Mouse (Mus musculus): ENCODE measurements around the gene Tbx21. TPM values are rescaled to one million over a fixed set of nuclear protein-coding genes. Genes with fewer than 3 reads are reported as not detected.
A peak's percentile ranks its signal among the peaks of the same experiment; 100 is the strongest.

Gene Tbx21
- polyA plus RNA-seq, 1 experiment from 2014 or later = 0.25 TPM

DNA sequence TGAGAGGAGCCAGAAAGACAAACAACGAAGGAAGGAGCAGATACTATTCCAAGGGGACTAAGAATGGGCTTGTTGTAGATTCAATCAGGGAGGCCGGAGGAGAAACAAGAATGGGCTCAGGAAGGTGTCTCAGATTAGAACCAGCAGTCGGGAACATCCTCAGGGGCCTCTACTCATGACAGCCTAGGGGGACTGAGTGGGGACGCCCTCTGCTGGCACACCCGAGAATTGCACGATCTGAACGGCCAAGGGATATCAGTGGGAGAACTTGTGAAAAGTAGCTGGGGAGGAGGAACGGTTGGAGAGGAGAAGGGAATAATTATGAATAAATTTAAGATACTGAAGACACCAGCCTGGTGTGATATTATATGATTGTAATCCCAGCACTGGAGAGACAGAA lies 31.6 kb upstream of the Tbx21 start:
- H3K36me3 ChIP-seq = peaks cover 18% of the 10 kb centered on the region; the same call in 1 of the 2 replicates
- H3K4me3 ChIP-seq = no peak overlapping the region
- peaks cover 46% of the 10 kb centered on the region for H3K4me1 ChIP-seq
- WGBS = 15% methylated on average over 8 of the region's 8 CpGs
- H3K27ac ChIP-seq (replicated peaks) = no peak overlapping the region
- peaks cover 38% of the 10 kb centered on the region for H3K27me3 ChIP-seq (ENCODE audit: low read depth, poor library complexity, severe bottlenecking)
- H3K9me3 ChIP-seq (replicated peaks) = no peaks in the 10 kb centered on the region
- DNase-seq (ENCODE audit: low spot score) = peak; percentile 82

GRCm38 (mm10) chr11:97145951-97146350 lies 30.8 kb upstream of the Tbx21 start:
- H3K4me3 ChIP-seq = no peak overlapping the region
- DNase-seq (ENCODE audit: low spot score) = no peak
- H3K36me3 ChIP-seq = peaks cover 18% of the 10 kb centered on the region; the same call in 1 of the 2 replicates
- no peaks in the 10 kb centered on the region for H3K9me3 ChIP-seq (replicated peaks)
- H3K27me3 ChIP-seq (ENCODE audit: low read depth, poor library complexity, severe bottlenecking) = peaks cover 46% of the 10 kb centered on the region
- H3K27ac ChIP-seq (replicated peaks) = no peak overlapping the region
- WGBS = 79% methylated on average over 9 of the region's 9 CpGs
- H3K4me1 ChIP-seq = peaks cover 41% of the 10 kb centered on the region

DNA sequence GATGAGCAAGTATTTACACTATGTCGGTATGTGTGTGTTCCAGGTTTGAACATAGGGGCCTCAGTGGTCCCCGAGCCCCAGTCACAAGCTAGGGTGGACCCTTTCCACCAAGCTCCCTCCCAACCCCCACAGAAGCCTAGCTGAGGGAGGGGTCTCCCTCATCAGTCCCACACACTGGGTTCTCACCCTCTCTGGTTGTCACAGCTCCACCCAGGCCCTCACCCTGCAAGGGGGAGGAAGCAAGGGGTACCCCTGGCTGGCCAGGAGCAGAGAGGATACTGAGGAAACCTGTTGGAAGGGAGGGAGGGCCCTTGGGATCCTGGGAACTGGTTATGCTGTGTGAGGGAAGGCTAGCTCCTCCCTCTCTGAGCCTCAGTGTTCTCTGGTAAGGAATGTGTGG lies 30.2 kb upstream of the Tbx21 start:
- H3K27ac ChIP-seq (replicated peaks) = no peak overlapping the region
- 89% methylated on average over 2 of the region's 2 CpGs for WGBS
- DNase-seq (ENCODE audit: low spot score) = no peak
- no peak overlapping the region for H3K4me3 ChIP-seq
- H3K9me3 ChIP-seq (replicated peaks) = no peaks in the 10 kb centered on the region
- peaks cover 38% of the 10 kb centered on the region for H3K4me1 ChIP-seq
- H3K36me3 ChIP-seq = peaks cover 18% of the 10 kb centered on the region; the same call in 1 of the 2 replicates
- peaks cover 52% of the 10 kb centered on the region for H3K27me3 ChIP-seq (ENCODE audit: low read depth, poor library complexity, severe bottlenecking)

- WGBS = 78% methylated on average over 9 of the region's 9 CpGs
- Histone ChIP-seq H3K27me3 (ENCODE audit: low read depth, poor library complexity, severe bottlenecking) (peaks cover 53% of the 10 kb centered on the region), H3K27ac (replicated peaks) (no peak overlapping the region), H3K36me3 (peaks cover 23% of the 10 kb centered on the region; the same call in 1 of the 2 replicates), H3K9me3 (replicated peaks) (no peaks in the 10 kb centered on the region), H3K4me3 (no peak overlapping the region), H3K4me1 (peaks cover 33% of the 10 kb centered on the region)
- no peak for DNase-seq (ENCODE audit: low spot score)
Measured at GRCm38 (mm10) chr11:97143196-97143900, 28.2 kb upstream of the Tbx21 start.

- no peak for DNase-seq (ENCODE audit: low spot score)
- 83% methylated on average over 8 of the region's 8 CpGs for WGBS
- Histone ChIP-seq H3K27me3 (ENCODE audit: low read depth, poor library complexity, severe bottlenecking) (peaks cover 53% of the 10 kb centered on the region), H3K36me3 (peaks cover 18% of the 10 kb centered on the region; the same call in 1 of the 2 replicates), H3K4me1 (peaks cover 45% of the 10 kb centered on the region), H3K27ac (replicated peaks) (no peak overlapping the region), H3K9me3 (replicated peaks) (no peaks in the 10 kb centered on the region), H3K4me3 (no peak overlapping the region)
Measured at GRCm38 (mm10) chr11:97142159-97142608, 27.1 kb upstream of the Tbx21 start.

DNA sequence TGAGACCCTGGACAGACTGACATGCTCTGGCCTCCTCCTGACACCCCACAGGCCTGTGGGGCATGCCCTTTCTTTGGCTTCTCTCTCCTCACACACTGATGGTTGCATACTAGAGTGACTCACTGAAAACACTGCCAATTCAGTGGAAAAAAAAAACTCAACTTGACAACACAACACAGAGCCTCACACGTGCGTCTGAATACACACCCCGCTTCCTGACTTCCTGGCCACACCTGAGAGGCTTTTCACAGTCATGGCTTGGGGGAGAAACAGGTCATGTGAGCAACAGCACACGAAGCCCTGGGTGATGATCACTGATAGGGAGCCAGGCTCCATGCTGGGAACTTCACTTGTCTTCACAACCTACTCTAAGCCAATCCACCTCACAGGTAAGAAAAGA lies 25.7 kb upstream of the Tbx21 start:
- no peak for DNase-seq (ENCODE audit: low spot score)
- Histone ChIP-seq H3K9me3 (replicated peaks) (no peaks in the 10 kb centered on the region), H3K4me3 (no peak overlapping the region), H3K27ac (replicated peaks) (no peak overlapping the region), H3K36me3 (peaks cover 13% of the 10 kb centered on the region; the same call in 1 of the 2 replicates), H3K4me1 (peaks cover 49% of the 10 kb centered on the region), H3K27me3 (ENCODE audit: low read depth, poor library complexity, severe bottlenecking) (peaks cover 65% of the 10 kb centered on the region)
- WGBS = 81% methylated on average over 4 of the region's 4 CpGs

DNA sequence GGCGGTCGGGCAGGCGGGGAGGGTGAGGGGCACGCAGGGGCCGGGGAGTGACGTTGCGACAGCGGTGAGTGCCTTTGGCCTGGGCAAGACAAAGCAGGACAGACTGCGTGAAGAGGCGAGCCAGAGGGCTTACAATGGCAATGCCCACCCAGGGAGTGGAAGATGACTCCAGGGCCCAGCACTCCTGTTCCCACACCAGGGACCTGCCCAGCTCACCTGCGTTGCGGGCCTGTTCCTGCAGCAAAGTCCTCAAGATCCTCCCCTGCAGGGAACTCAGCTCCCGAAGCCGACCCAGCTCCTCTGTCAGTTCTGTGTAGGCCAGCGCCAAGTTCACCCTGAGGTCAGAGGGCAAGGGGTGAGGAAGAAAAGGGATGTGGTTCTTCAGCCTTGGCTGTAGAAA lies 24.1 kb upstream of the Tbx21 start:
- peak overlapping the region; percentile 82 for H3K27ac ChIP-seq (replicated peaks)
- peaks cover 11% of the 10 kb centered on the region; the same call in 1 of the 2 replicates for H3K36me3 ChIP-seq
- WGBS = 5% methylated on average over 15 of the region's 15 CpGs
- H3K9me3 ChIP-seq (replicated peaks) = no peaks in the 10 kb centered on the region
- peaks cover 79% of the 10 kb centered on the region for H3K27me3 ChIP-seq (ENCODE audit: low read depth, poor library complexity, severe bottlenecking)
- H3K4me1 ChIP-seq = peaks cover 40% of the 10 kb centered on the region
- peak overlapping the region; percentile 63 for H3K4me3 ChIP-seq
- peak; percentile 24 for DNase-seq (ENCODE audit: low spot score)

DNA sequence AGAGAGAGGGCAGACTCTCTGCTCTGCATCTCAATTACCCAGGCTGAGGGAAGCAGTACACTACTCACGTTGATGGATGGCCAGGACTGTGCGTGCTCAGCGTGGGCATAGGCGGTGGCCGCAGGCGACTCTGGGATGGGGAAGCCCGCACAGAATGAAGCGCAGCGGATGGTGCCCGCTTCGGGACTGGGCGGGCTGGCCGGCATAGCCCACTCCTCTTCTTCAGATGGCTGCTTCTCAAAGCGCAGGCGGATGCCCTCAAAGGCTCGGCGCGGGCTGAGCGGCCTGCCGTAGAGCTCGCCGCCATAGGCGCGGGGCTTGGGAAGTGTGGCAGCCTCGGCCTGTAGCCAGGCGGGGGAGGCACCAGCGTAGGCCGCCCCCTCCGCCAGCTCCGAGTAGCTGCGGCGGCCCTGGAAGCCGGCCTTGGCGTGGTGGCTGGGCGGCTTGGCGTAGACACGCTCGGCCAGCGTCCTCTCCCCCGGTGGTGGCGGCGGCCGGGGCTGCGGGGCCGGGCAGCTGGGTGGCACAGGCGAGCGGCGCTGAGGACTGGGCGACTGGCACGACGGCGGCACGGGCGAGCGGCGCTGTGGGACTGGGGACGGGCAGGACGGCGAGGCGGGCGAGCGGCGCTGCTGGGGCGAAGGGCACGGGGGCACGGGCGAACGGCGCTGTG lies 23.6 kb upstream of the Tbx21 start:
- Histone ChIP-seq H3K4me3 (peak overlapping the region; percentile 63), H3K27me3 (ENCODE audit: low read depth, poor library complexity, severe bottlenecking) (peaks cover 85% of the 10 kb centered on the region), H3K9me3 (replicated peaks) (no peaks in the 10 kb centered on the region), H3K4me1 (peaks cover 46% of the 10 kb centered on the region), H3K27ac (replicated peaks) (peak overlapping the region; percentile 82), H3K36me3 (peaks cover 5% of the 10 kb centered on the region; the same call in 1 of the 2 replicates)
- 6% methylated on average over 68 of the region's 69 CpGs for WGBS
- peak; percentile 53 for DNase-seq (ENCODE audit: low spot score)

- Histone ChIP-seq H3K4me1 (peaks cover 41% of the 10 kb centered on the region), H3K36me3 (no peaks in the 10 kb centered on the region; the same call in 1 of the 2 replicates), H3K4me3 (no peak overlapping the region), H3K27me3 (ENCODE audit: low read depth, poor library complexity, severe bottlenecking) (peaks cover 98% of the 10 kb centered on the region), H3K9me3 (replicated peaks) (no peaks in the 10 kb centered on the region), H3K27ac (replicated peaks) (no peak overlapping the region)
- WGBS = 64% methylated on average over 5 of the region's 5 CpGs
- no peak for DNase-seq (ENCODE audit: low spot score)
Measured at GRCm38 (mm10) chr11:97133270-97133669, 18.1 kb upstream of the Tbx21 start.

GRCm38 (mm10) chr11:97132185-97132584 lies 17.1 kb upstream of the Tbx21 start:
- Histone ChIP-seq H3K4me3 (no peak overlapping the region), H3K9me3 (replicated peaks) (no peaks in the 10 kb centered on the region), H3K36me3 (no peaks in the 10 kb centered on the region; the same call in 1 of the 2 replicates), H3K27me3 (ENCODE audit: low read depth, poor library complexity, severe bottlenecking) (peaks cover 98% of the 10 kb centered on the region), H3K4me1 (peaks cover 41% of the 10 kb centered on the region), H3K27ac (replicated peaks) (no peak overlapping the region)
- WGBS = 32% methylated on average over 6 of the region's 6 CpGs
- DNase-seq (ENCODE audit: low spot score) = no peak

GRCm38 (mm10) chr11:97131683-97132082 lies 16.6 kb upstream of the Tbx21 start:
- Histone ChIP-seq H3K4me1 (peaks cover 42% of the 10 kb centered on the region), H3K9me3 (replicated peaks) (no peaks in the 10 kb centered on the region), H3K36me3 (no peaks in the 10 kb centered on the region), H3K4me3 (no peak overlapping the region), H3K27me3 (ENCODE audit: low read depth, poor library complexity, severe bottlenecking) (peaks cover 98% of the 10 kb centered on the region), H3K27ac (replicated peaks) (no peak overlapping the region)
- DNase-seq (ENCODE audit: low spot score) = no peak
- WGBS = 71% methylated on average over 2 of the region's 2 CpGs

DNA sequence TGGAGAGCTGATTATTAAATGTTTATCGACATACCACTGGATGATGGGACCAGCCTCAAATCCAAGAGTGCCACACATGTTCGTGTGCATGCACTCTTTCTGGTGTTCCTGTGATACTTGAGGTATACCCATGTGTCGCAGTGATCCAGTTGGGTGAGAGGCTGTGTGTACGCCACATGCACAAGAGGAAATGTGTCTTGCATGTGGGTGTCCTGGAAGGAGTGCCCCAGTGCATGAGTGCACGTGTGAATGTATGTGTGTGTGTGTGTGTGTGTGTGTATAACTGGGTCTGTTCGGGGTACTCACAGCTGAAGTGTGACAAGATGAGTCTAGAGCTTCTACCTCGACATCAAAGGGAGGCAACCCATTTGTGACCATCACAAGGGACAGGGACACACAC lies 15.2 kb upstream of the Tbx21 start:
- Histone ChIP-seq H3K36me3 (no peaks in the 10 kb centered on the region), H3K27ac (replicated peaks) (no peak overlapping the region), H3K27me3 (ENCODE audit: low read depth, poor library complexity, severe bottlenecking) (peaks cover 100% of the 10 kb centered on the region), H3K4me1 (peaks cover 49% of the 10 kb centered on the region), H3K9me3 (replicated peaks) (no peaks in the 10 kb centered on the region), H3K4me3 (no peak overlapping the region)
- WGBS = 86% methylated on average over 7 of the region's 7 CpGs
- DNase-seq (ENCODE audit: low spot score) = no peak

GRCm38 (mm10) chr11:97128956-97129355 lies 13.8 kb upstream of the Tbx21 start:
- Histone ChIP-seq H3K4me1 (peaks cover 53% of the 10 kb centered on the region), H3K27me3 (ENCODE audit: low read depth, poor library complexity, severe bottlenecking) (peaks cover 99% of the 10 kb centered on the region), H3K9me3 (replicated peaks) (no peaks in the 10 kb centered on the region), H3K27ac (replicated peaks) (no peak overlapping the region), H3K4me3 (no peak overlapping the region), H3K36me3 (no peaks in the 10 kb centered on the region)
- DNase-seq (ENCODE audit: low spot score) = peak; percentile 9
- WGBS = 66% methylated on average over 3 of the region's 3 CpGs

Data from midbrain, embryonic 10.5 days (tissue).